Mouse (Mus musculus) lung, adult 2 months (tissue): ENCODE results near the gene Tulp1.

Experiments used
- CTCF ChIP-seq: fragments of 200-500 bp; IDR thresholded peaks from 2 replicates; pipeline ENCODE4 v1.5.1; 2011; ENCODE audit warnings: mild to moderate bottlenecking, low read length, control low read depth; ENCODE audit not compliant: insufficient read depth
- POLR2A ChIP-seq: fragments of 200-500 bp; IDR thresholded peaks from 2 replicates; pipeline ENCODE4 v1.6.1; 2011; ENCODE audit warnings: low read depth, mild to moderate bottlenecking, control low read depth, low read length, borderline replicate concordance; ENCODE audit errors: extremely low read depth

GRCm38 (mm10) chr17:28404301-28404700, 39.3 kb upstream of the Tulp1 start:
- no peak for TF ChIP-seq CTCF
- no peak for TF ChIP-seq POLR2A
